Mouse (Mus musculus): ENCODE data around the gene Trank1.

- TF ChIP-seq CHD2 (IDR thresholded peaks at IDR 0.05; ENCODE audit: low read depth, low read length) (no peak), ZNF384 (IDR thresholded peaks at IDR 0.05; ENCODE audit: low read depth, low read length) (no peak), HCFC1 (IDR thresholded peaks at IDR 0.05; ENCODE audit: borderline replicate concordance, insufficient read depth, low read length) (no peak)
These were observed 40.9 kb upstream of the Trank1 start for GRCm38 (mm10) chr9:111270606-111271005.

Measured in ES-E14 (cell line).